In the genomic region with DNA sequence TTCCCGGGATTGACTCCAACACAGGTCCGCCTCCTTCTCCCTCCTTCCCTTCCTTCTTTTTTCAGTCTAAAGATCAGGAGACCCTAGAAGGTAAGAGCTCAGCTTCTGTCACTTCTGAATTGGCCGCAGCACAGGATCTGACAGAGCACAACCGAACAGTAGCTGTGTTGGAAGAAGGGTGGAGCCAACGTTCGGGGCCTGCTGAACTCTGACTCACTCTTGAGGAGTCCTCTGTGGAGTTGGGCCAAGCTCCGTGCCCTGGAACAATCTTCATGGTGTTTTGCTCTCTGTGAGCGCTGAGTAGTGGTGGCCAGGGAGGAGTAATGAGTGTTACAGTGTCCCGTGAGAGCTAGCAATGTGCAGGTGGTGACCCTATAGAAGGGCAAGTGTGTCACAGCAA, we compare ENCODE assay signal across 19 mouse cellular contexts. TPM values are rescaled to one million over a fixed set of nuclear protein-coding genes. Genes with fewer than 3 reads are reported as not detected.
A peak's percentile ranks its signal among the peaks of the same experiment; 100 is the strongest.
DNase-seq lines count a peak whose midpoint lies in the region; ATAC-seq and TF ChIP-seq lines count a peak whose summit lies in the region.
"Had no signal": no experiment of that assay in that cellular context is flagged by ENCODE, and none has a peak within 500 bp of the region (broad histone marks: within the 10 kb centered on the region; RNA-seq: fewer than 3 reads in every experiment).

No protein-coding gene starts in this region.

- no peak overlapping the region for H3K4me3 ChIP-seq in heart, postnatal 0 days (ENCODE audit: low read depth, low read length)
- H3K4me3 ChIP-seq in heart, adult 2 months: no peak overlapping the region
- H3K4me3 ChIP-seq in kidney, embryonic 15.5 days (replicated peaks): no peak overlapping the region
- H3K4me3 ChIP-seq: embryonic facial prominence, embryonic 15.5 days; forebrain, embryonic 13.5 days; heart, embryonic 12.5 days; hindbrain, embryonic 12.5 days; left cerebral cortex, adult 2 months; limb, embryonic 12.5 days; liver, embryonic 15.5 days; midbrain, embryonic 15.5 days had no signal

- no peak for TF ChIP-seq EP300 in heart, postnatal 0 days (IDR thresholded peaks at IDR 0.05; ENCODE audit: low read depth)
- no peak for TF ChIP-seq EP300 in heart, adult 2 months (IDR thresholded peaks at IDR 0.05; ENCODE audit: insufficient read depth, low read depth, low read length)

- 42% methylated on average over 9 of the region's 9 CpGs for WGBS in heart, postnatal 0 days
- WGBS in heart, adult 2 months: 40% methylated on average over 9 of the region's 9 CpGs
- WGBS in kidney, embryonic 15.5 days: 57% methylated on average over 9 of the region's 9 CpGs

- H3K79me2 ChIP-seq in heart, adult 2 months (replicated peaks; ENCODE audit: control insufficient read depth, insufficient read depth, low read length): no peaks in the 10 kb centered on the region

- H3K9ac ChIP-seq in heart, postnatal 0 days (replicated peaks; ENCODE audit: low read depth, low read length): no peak overlapping the region
- no peak overlapping the region for H3K9ac ChIP-seq in heart, adult 2 months (ENCODE audit: low read depth, low read length)
- no peak overlapping the region for H3K9ac ChIP-seq in kidney, embryonic 15.5 days
- H3K9ac ChIP-seq: embryonic facial prominence, embryonic 15.5 days; forebrain, embryonic 13.5 days; heart, embryonic 12.5 days; hindbrain, embryonic 12.5 days; limb, embryonic 12.5 days; liver, embryonic 15.5 days; midbrain, embryonic 15.5 days had no signal

- H3K36me3 ChIP-seq in heart, postnatal 0 days (replicated peaks; ENCODE audit: control insufficient read depth, insufficient read depth, low read length): no peaks in the 10 kb centered on the region
- H3K36me3 ChIP-seq in heart, adult 2 months (ENCODE audit: control insufficient read depth, insufficient read depth, low read length): no peaks in the 10 kb centered on the region
- H3K36me3 ChIP-seq in kidney, embryonic 15.5 days: no peaks in the 10 kb centered on the region
- H3K36me3 ChIP-seq: embryonic facial prominence, embryonic 15.5 days; heart, embryonic 12.5 days; hindbrain, embryonic 12.5 days; limb, embryonic 12.5 days; liver, embryonic 15.5 days; midbrain, embryonic 15.5 days had no signal

- H3K4me2 ChIP-seq in heart, postnatal 0 days (ENCODE audit: low read depth, low read length): no peak overlapping the region
- H3K4me2 ChIP-seq in kidney, embryonic 15.5 days: no peak overlapping the region
- H3K4me2 ChIP-seq: embryonic facial prominence, embryonic 15.5 days; forebrain, embryonic 13.5 days; heart, embryonic 12.5 days; hindbrain, embryonic 12.5 days; limb, embryonic 12.5 days; liver, embryonic 15.5 days; midbrain, embryonic 15.5 days had no signal

- intact Hi-C loops in heart, adult 2 months (cut with DNase I): no loop called here

- DNase-seq in heart, postnatal 0 days (ENCODE audit: low spot score): no peak
- DNase-seq in heart, adult 2 months: no peak
- DNase-seq in urinary bladder, postnatal 25 days (ENCODE audit: low spot score): peak; percentile 43
- no peak for DNase-seq in urinary bladder, postnatal 4 days (ENCODE audit: low spot score in 2 of 2)
- peak; percentile 91 for DNase-seq in fibroblast of lung, adult 2 months (ENCODE audit: low read depth)
- DNase-seq in embryo, embryonic 9.5 days (ENCODE audit: extremely low spot score): no peak
- no peak for DNase-seq in cerebellum, adult 8-10 months
- DNase-seq: kidney, adult 11 months had no signal

- peaks cover 30% of the 10 kb centered on the region for H3K27me3 ChIP-seq in heart, postnatal 0 days (ENCODE audit: control insufficient read depth, insufficient read depth, low read length)
- H3K27me3 ChIP-seq in heart, adult 2 months (ENCODE audit: control insufficient read depth, insufficient read depth, low read length): no peaks in the 10 kb centered on the region; the same call in 1 of the 2 replicates
- peaks cover 31% of the 10 kb centered on the region for H3K27me3 ChIP-seq in kidney, embryonic 15.5 days

- TF ChIP-seq CTCF in heart, postnatal 0 days (IDR thresholded peaks at IDR 0.05; ENCODE audit: low read depth): no peak
- TF ChIP-seq CTCF in heart, adult 2 months (IDR thresholded peaks at IDR 0.05): no peak

- H3K27ac ChIP-seq in heart, postnatal 0 days (ENCODE audit: low read depth): no peak overlapping the region
- H3K27ac ChIP-seq in heart, adult 2 months: no peak overlapping the region
- H3K27ac ChIP-seq in kidney, embryonic 15.5 days: no peak overlapping the region
- H3K27ac ChIP-seq: embryonic facial prominence, embryonic 15.5 days; forebrain, embryonic 13.5 days; hindbrain, embryonic 12.5 days; left cerebral cortex, adult 2 months; limb, embryonic 12.5 days; liver, embryonic 15.5 days; macrophage; midbrain, embryonic 15.5 days had no signal

- no peaks in the 10 kb centered on the region for H3K4me1 ChIP-seq in heart, postnatal 0 days (ENCODE audit: control insufficient read depth, insufficient read depth)
- no peaks in the 10 kb centered on the region; the same call in 1 of the 2 replicates for H3K4me1 ChIP-seq in heart, adult 2 months (ENCODE audit: control insufficient read depth, insufficient read depth, low read length)
- peaks cover 29% of the 10 kb centered on the region for H3K4me1 ChIP-seq in kidney, embryonic 15.5 days
- H3K4me1 ChIP-seq: liver, embryonic 15.5 days; midbrain, embryonic 15.5 days had no signal

- TF ChIP-seq POLR2A in heart, adult 2 months (IDR thresholded peaks at IDR 0.05; ENCODE audit: insufficient read depth, low read depth, low read length): no peak

- 0 out of 2 replicates have a peak, but pooled peaks have one; percentile 14 for ATAC-seq in heart, postnatal 0 days (ENCODE audit: insufficient read depth, low read depth)
- ATAC-seq in kidney, embryonic 15.5 days (replicated peaks; ENCODE audit: low FRiP score): no peak
- ATAC-seq: activated CD4-positive, CD25-positive, alpha-beta regulatory T cell, adult 4 months; forebrain, embryonic 13.5 days; midbrain, embryonic 15.5 days had no signal

- no peaks in the 10 kb centered on the region for H3K9me3 ChIP-seq in heart, postnatal 0 days (replicated peaks; ENCODE audit: control insufficient read depth, low read length)
- H3K9me3 ChIP-seq in kidney, embryonic 15.5 days (replicated peaks): no peaks in the 10 kb centered on the region
- H3K9me3 ChIP-seq: embryonic facial prominence, embryonic 15.5 days; forebrain, embryonic 13.5 days; heart, embryonic 12.5 days; hindbrain, embryonic 12.5 days; limb, embryonic 12.5 days; liver, embryonic 15.5 days; midbrain, embryonic 15.5 days had no signal

RNA-seq across cellular contexts. Expression of gene Phb, which starts 15.8 kb away (rescaled TPM):
- total RNA-seq in heart, postnatal 0 days (2014; rRNA removed; ENCODE audit: low replicate concordance): 349 and 446 TPM in 2 replicates
- 432 and 435 TPM in 2 replicates for polyA plus RNA-seq in heart, postnatal 0 days (2015; fragmentation: Nextera tagmentation; extraction: Ambion mirVana)
- total RNA-seq in heart, adult 2 months (2021): 100 to 1,000 TPM; 358 to 383 TPM
- polyA plus RNA-seq in heart, adult 2 months (2012; rRNA removed): 281 and 456 TPM in 2 replicates
- polyA plus RNA-seq in kidney, embryonic 15.5 days (2015; fragmentation: Nextera tagmentation; extraction: Ambion mirVana): 270 and 290 TPM in 2 replicates

Comparison
In these comparisons a context has a peak if more than half of its experiments do, and no peak if none do; other contexts are left out.
1. DNase-seq: peak in urinary bladder, postnatal 25 days (single experiment) and fibroblast of lung, adult 2 months (single experiment); none in heart, postnatal 0 days (single experiment), heart, adult 2 months (0 of 2), urinary bladder, postnatal 4 days (0 of 2), embryo, embryonic 9.5 days (single experiment) and cerebellum, adult 8-10 months (single experiment).